Mouse (Mus musculus) spleen, adult 2 months (tissue): Measurements from ENCODE around the gene Elmo2.

ENCODE experiments used
- CTCF ChIP-seq: fragments of 200-500 bp; IDR thresholded peaks from 2 replicates; pipeline ENCODE4 v1.5.1; 2011; ENCODE audit warnings: mild to moderate bottlenecking, inconsistent platforms; ENCODE audit not compliant: insufficient read depth, insufficient read length, insufficient replicate concordance; ENCODE audit errors: extremely low read depth
- POLR2A ChIP-seq: fragments of 200-500 bp; IDR thresholded peaks from 2 replicates; pipeline ENCODE4 v1.6.1; 2011; ENCODE audit warnings: low read depth, low read length, inconsistent platforms

DNA sequence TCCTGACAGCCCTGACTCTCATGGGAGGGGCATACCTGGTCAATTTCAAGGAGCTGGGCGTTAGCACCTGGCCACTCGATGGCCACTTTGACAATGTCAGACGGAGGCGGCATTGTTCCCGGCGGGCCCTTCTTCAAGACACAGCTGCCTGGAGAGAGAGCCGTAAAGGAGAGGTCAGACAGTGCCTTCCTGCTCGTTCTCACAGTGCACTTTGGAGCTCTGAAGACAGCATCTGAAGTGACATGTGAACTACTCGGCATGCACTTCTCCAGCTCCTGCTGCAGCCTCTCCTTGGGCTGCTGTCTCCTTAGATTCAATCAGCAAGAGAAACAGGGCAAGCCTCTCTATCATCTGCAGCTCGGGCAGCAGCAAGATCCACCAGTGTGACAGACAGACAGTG lies 10.1 kb downstream of the Elmo2 start:
- TF ChIP-seq CTCF, result no peak
- no peak for TF ChIP-seq POLR2A
